Mouse (Mus musculus) limb, embryonic 10.5 days (tissue): ENCODE results near the gene Tyrp1. TPM values are rescaled to one million over a fixed set of nuclear protein-coding genes. Genes with fewer than 3 reads are reported as not detected.

ENCODE experiments used
- DNase-seq: peaks from one replicate; pipeline ENCODE4 v3.0.0-alpha.2; 2017; ENCODE audit warnings: low spot score
- H3K27ac ChIP-seq: fragments of 300-500 bp; sonication (generic); 2 replicates; pipeline ENCODE4 v1.5.1; 2016; ENCODE audit warnings: mild to moderate bottlenecking
- H3K27me3 ChIP-seq: fragments of 300-500 bp; sonication (generic); 2 replicates; pipeline ENCODE4 v1.6.1; 2016; ENCODE audit warnings: low read depth, mild to moderate bottlenecking; ENCODE audit not compliant: poor library complexity, severe bottlenecking
- H3K36me3 ChIP-seq: fragments of 300-500 bp; sonication (generic); 2 replicates; pipeline ENCODE4 v1.6.1; 2016; ENCODE audit warnings: mild to moderate bottlenecking, moderate library complexity
- H3K4me1 ChIP-seq: fragments of 300-500 bp; sonication (generic); 2 replicates; pipeline ENCODE4 v1.6.1; 2016
- H3K4me3 ChIP-seq: fragments of 300-500 bp; sonication (generic); 2 replicates; pipeline ENCODE4 v1.5.1; 2016; ENCODE audit warnings: mild to moderate bottlenecking, moderate library complexity
- H3K9me3 ChIP-seq: fragments of 300-500 bp; sonication (generic); replicated peaks from 2 replicates; pipeline ENCODE4 v1.6.1; 2016; ENCODE audit warnings: mild to moderate bottlenecking
- WGBS: fragments of 180-500 bp; shearing (Covaris S2); methylation state at CpG from one replicate; pipeline ENCODE4 v1.1.7; 2016; 5-methylcytosine and 5-hydroxymethylcytosine counted together
- polyA plus RNA-seq: library from polyadenylated mRNA; unstranded; fragments of >200 nt; fragmentation: Nextera tagmentation; extraction: Ambion mirVana; gene quantifications from 2 replicates; pipeline ENCODE4 v1.2.1, GENCODE M21; 2016

Gene Tyrp1
- polyA plus RNA-seq, 1 experiment from 2014 or later = not detected

- no peak for DNase-seq
- Histone ChIP-seq H3K27ac (no peak overlapping the region), H3K36me3 (no peaks in the 10 kb centered on the region), H3K9me3 (no peaks in the 10 kb centered on the region), H3K4me1 (peaks cover 5% of the 10 kb centered on the region; the same call in 1 of the 2 replicates), H3K4me3 (no peak overlapping the region), H3K27me3 (0 out of 2 replicates have a peak, but pooled peaks cover 4% of the 10 kb centered on the region)
- 29% methylated on average over 5 of the region's 5 CpGs for WGBS
These were observed 32.1 kb downstream of the Tyrp1 start for GRCm38 (mm10) chr4:80866065-80866464.

- WGBS = 66% methylated on average over 2 of the region's 2 CpGs
- no peaks in the 10 kb centered on the region for H3K9me3 ChIP-seq
- DNase-seq = no peak
- H3K4me3 ChIP-seq = no peak overlapping the region
- 0 out of 2 replicates have a peak, but pooled peaks cover 3% of the 10 kb centered on the region for H3K27me3 ChIP-seq
- no peak overlapping the region for H3K27ac ChIP-seq
- no peaks in the 10 kb centered on the region for H3K36me3 ChIP-seq
- peaks cover 2% of the 10 kb centered on the region; the same call in 1 of the 2 replicates for H3K4me1 ChIP-seq
These were observed 35.7 kb downstream of the Tyrp1 start for GRCm38 (mm10) chr4:80869598-80869997.

GRCm38 (mm10) chr4:80872847-80873644 is 39.1 kb downstream of the Tyrp1 start:
- no peaks in the 10 kb centered on the region for H3K27me3 ChIP-seq
- H3K27ac ChIP-seq = no peak overlapping the region
- no peaks in the 10 kb centered on the region for H3K9me3 ChIP-seq
- H3K4me3 ChIP-seq = no peak overlapping the region
- WGBS = 43% methylated on average over 6 of the region's 6 CpGs
- DNase-seq = no peak
- no peaks in the 10 kb centered on the region for H3K36me3 ChIP-seq
- no peaks in the 10 kb centered on the region for H3K4me1 ChIP-seq

DNA sequence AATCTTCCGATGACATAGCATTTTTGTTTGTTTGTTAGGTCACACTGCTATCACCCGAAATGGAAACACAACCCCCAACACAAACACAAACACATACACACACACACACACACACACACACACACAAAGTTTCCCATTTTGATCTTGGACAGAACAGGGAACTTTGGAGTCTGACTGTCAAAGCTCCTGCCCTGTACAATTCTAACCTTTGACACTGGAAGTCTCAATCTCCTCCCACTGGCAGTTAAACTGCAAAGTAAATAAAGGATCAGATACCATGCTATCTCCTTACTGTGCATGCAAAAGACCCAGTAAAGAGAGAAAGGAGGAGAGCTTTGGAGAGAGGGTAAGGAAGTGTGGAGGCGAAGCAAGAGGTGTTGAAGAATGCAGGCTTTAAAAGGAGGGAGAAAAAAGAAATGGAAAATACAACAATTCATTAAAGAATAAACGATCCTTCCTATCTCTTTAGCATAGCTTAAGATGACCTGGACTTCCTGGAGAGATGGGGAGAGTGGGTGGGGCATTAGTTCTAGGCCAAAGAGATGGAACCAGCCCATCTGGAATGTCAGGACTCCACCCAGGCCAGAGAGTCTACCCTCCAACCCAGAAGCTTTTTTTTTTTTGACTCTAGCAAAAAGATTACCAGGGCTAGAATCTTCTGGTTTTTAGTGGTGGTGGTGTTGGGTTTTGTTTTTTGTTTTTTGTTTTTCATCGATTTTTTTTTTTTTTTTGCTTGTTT is 40.4 kb downstream of the Tyrp1 start:
- WGBS = 55% methylated on average over 5 of the region's 5 CpGs

DNA sequence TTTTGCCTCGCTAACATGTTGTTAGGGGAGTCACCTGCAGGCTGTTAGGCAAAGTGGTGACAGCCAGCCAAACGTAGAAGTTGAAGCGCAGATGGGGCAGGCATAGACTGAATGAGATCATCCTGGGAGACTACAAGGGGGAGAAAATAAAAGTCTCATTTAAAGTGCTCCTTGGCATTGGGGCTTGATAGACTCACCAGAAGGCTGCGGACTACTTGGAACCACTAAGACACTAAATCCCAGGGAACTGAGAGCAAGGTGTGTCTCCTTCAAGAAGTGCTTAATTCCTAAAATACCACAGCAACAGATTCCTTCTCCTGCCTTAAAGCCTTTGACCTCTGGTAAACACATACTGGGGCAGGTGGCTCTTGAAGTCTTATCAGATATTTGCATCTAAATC is 41.1 kb downstream of the Tyrp1 start:
- no peaks in the 10 kb centered on the region for H3K4me1 ChIP-seq
- DNase-seq = no peak
- H3K27ac ChIP-seq = no peak overlapping the region
- H3K4me3 ChIP-seq = no peak overlapping the region
- H3K27me3 ChIP-seq = no peaks in the 10 kb centered on the region
- WGBS = 51% methylated on average over 4 of the region's 4 CpGs
- H3K36me3 ChIP-seq = no peaks in the 10 kb centered on the region
- H3K9me3 ChIP-seq = no peaks in the 10 kb centered on the region

More for the DNA sequence above, 40.4 kb downstream of the Tyrp1 start:
- DNase-seq = no peak
- no peaks in the 10 kb centered on the region for H3K4me1 ChIP-seq
- H3K36me3 ChIP-seq = no peaks in the 10 kb centered on the region
- H3K27me3 ChIP-seq = no peaks in the 10 kb centered on the region
- H3K4me3 ChIP-seq = no peak overlapping the region
- H3K27ac ChIP-seq = no peak overlapping the region
- H3K9me3 ChIP-seq = no peaks in the 10 kb centered on the region

- DNase-seq = no peak
- WGBS = 83% methylated on average over 1 of the region's 1 CpGs
- Histone ChIP-seq H3K27me3 (no peaks in the 10 kb centered on the region), H3K4me1 (no peaks in the 10 kb centered on the region), H3K36me3 (no peaks in the 10 kb centered on the region), H3K9me3 (no peaks in the 10 kb centered on the region), H3K4me3 (no peak overlapping the region), H3K27ac (no peak overlapping the region)
These were observed 48.2 kb downstream of the Tyrp1 start for GRCm38 (mm10) chr4:80881996-80882599.

GRCm38 (mm10) chr4:80886631-80887030 is 52.7 kb downstream of the Tyrp1 start:
- no peak for DNase-seq
- Histone ChIP-seq H3K4me1 (no peaks in the 10 kb centered on the region), H3K4me3 (no peak overlapping the region), H3K36me3 (no peaks in the 10 kb centered on the region), H3K9me3 (no peaks in the 10 kb centered on the region), H3K27me3 (no peaks in the 10 kb centered on the region), H3K27ac (no peak overlapping the region)
- WGBS = 85% methylated on average over 4 of the region's 4 CpGs

DNA sequence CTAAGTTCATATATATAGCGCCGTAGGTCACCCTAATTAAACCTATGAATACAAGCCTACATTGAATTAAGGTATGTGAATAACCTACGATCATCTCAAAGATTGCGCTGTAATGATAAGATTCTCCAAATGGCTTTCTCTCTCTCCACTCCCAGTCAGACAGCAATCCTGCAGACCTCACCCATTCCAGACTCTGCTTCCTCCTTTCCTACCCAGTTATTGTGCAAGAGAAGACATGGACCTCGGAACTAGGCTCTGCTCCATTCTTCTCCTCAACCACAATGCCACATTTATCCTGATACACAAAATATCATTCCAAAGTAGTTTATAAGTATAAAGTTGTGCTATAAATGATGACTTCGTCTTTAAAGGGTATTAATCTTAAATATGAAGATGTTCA is 57.1 kb downstream of the Tyrp1 start:
- no peaks in the 10 kb centered on the region for H3K4me1 ChIP-seq
- no peak overlapping the region for H3K4me3 ChIP-seq
- WGBS = 93% methylated on average over 6 of the region's 6 CpGs
- H3K36me3 ChIP-seq = no peaks in the 10 kb centered on the region
- H3K27me3 ChIP-seq = no peaks in the 10 kb centered on the region
- no peak for DNase-seq
- no peaks in the 10 kb centered on the region for H3K9me3 ChIP-seq
- H3K27ac ChIP-seq = no peak overlapping the region

- DNase-seq = no peak
- Histone ChIP-seq H3K36me3 (no peaks in the 10 kb centered on the region), H3K4me1 (no peaks in the 10 kb centered on the region), H3K9me3 (no peaks in the 10 kb centered on the region), H3K27me3 (no peaks in the 10 kb centered on the region), H3K27ac (no peak overlapping the region), H3K4me3 (no peak overlapping the region)
- WGBS = 78% methylated on average over 4 of the region's 4 CpGs
These were observed 61.5 kb downstream of the Tyrp1 start for GRCm38 (mm10) chr4:80895278-80895894.

Other genes starting within 250 kb of the Tyrp1 start
- gene Lurap1l, start 76.5 kb downstream of the Tyrp1 start, polyA plus RNA-seq = 1.4 and 1.5 TPM in 2 replicates